Comparison of ENCODE assay signal across 9 mouse cellular contexts in genomic region chr16:11006100-11006499, GRCm38 (mm10). TPM values are rescaled to one million over a fixed set of nuclear protein-coding genes. Genes with fewer than 3 reads are reported as not detected.
A peak's percentile ranks its signal among the peaks of the same experiment; 100 is the strongest.
DNase-seq lines count a peak whose midpoint lies in the region; ATAC-seq and TF ChIP-seq lines count a peak whose summit lies in the region.
"Had no signal": no experiment of that assay in that cellular context is flagged by ENCODE, and none has a peak within 500 bp of the region (broad histone marks: within the 10 kb centered on the region; RNA-seq: fewer than 3 reads in every experiment).

No protein-coding gene starts in this region.

- peak overlapping the region; percentile 55 for H3K27ac ChIP-seq in intestine, embryonic 15.5 days
- no peak overlapping the region for H3K27ac ChIP-seq in thymus, adult 2 months (ENCODE audit: control insufficient read depth, insufficient read depth, low read length)

- H3K9ac ChIP-seq in intestine, embryonic 15.5 days: no peak overlapping the region
- H3K9ac ChIP-seq: hindbrain, embryonic 15.5 days had no signal

- no peak for TF ChIP-seq POLR2A in thymus, adult 2 months (IDR thresholded peaks at IDR 0.05; ENCODE audit: control insufficient read depth, extremely low read depth, insufficient read depth, low read length, poor library complexity)

- WGBS in intestine, embryonic 15.5 days: 68% methylated on average over 6 of the region's 6 CpGs
- 41% methylated on average over 6 of the region's 6 CpGs for WGBS in thymus, adult 2 months

- H3K36me3 ChIP-seq in intestine, embryonic 15.5 days: no peaks in the 10 kb centered on the region
- H3K36me3 ChIP-seq in thymus, adult 2 months (ENCODE audit: control insufficient read depth, insufficient read depth, low read length): no peaks in the 10 kb centered on the region
- H3K36me3 ChIP-seq: hindbrain, embryonic 15.5 days had no signal

- no peak overlapping the region for H3K4me2 ChIP-seq in intestine, embryonic 15.5 days (replicated peaks)
- H3K4me2 ChIP-seq: hindbrain, embryonic 15.5 days had no signal

- no peaks in the 10 kb centered on the region for H3K27me3 ChIP-seq in intestine, embryonic 15.5 days (replicated peaks)
- H3K27me3 ChIP-seq in thymus, adult 2 months (ENCODE audit: control insufficient read depth, insufficient read depth, low read length): no peaks in the 10 kb centered on the region
- H3K27me3 ChIP-seq: hindbrain, embryonic 15.5 days had no signal

- no peak for TF ChIP-seq CTCF in thymus, adult 2 months (IDR thresholded peaks at IDR 0.05; ENCODE audit: borderline replicate concordance, control insufficient read depth, extremely low read depth, insufficient read depth, low read length, poor library complexity)

- H3K9me3 ChIP-seq in intestine, embryonic 15.5 days: no peaks in the 10 kb centered on the region
- H3K9me3 ChIP-seq: hindbrain, embryonic 15.5 days had no signal

- ATAC-seq in common myeloid progenitor, adult 5-6 weeks (replicated peaks; ENCODE audit: low read depth, poor library complexity, severe bottlenecking): peak; percentile 91
- ATAC-seq in intestine, embryonic 15.5 days: no peak

- intact Hi-C loops in left cerebral cortex, postnatal 4 days (cut with DNase I): no loop called here
- intact Hi-C loops in left cerebral cortex, postnatal 36 days (cut with DNase I): no loop called here

- peaks cover 33% of the 10 kb centered on the region for H3K4me1 ChIP-seq in intestine, embryonic 15.5 days (replicated peaks)
- H3K4me1 ChIP-seq in thymus, adult 2 months (replicated peaks; ENCODE audit: control insufficient read depth, insufficient read depth, low read length): peaks cover 14% of the 10 kb centered on the region

- no peak overlapping the region for H3K4me3 ChIP-seq in intestine, embryonic 15.5 days (replicated peaks)
- no peak overlapping the region for H3K4me3 ChIP-seq in thymus, adult 2 months (ENCODE audit: control insufficient read depth, insufficient read depth, low read length)
- H3K4me3 ChIP-seq: hindbrain, embryonic 15.5 days had no signal

- DNase-seq in left cerebral cortex, postnatal 4 days: peak; percentile 22
- DNase-seq in left cerebral cortex, postnatal 36 days (ENCODE audit: low spot score in 2 of 2): no peak
- DNase-seq in monocyte, adult 2 months (ENCODE audit: low read depth in 1 of 2, low spot score in 2 of 2): peak; percentile 75 to 82
- no peak for DNase-seq in thymus, adult 2 months
- no peak for DNase-seq in adrenal gland, adult 18-20 months (ENCODE audit: low spot score in 2 of 2)
- DNase-seq in retina, embryonic 14.5 days (ENCODE audit: low spot score): no peak

RNA-seq across cellular contexts. Expression of gene Snn, which starts 54.6 kb away (rescaled TPM):
- 100 to 1,000 TPM; 269 to 310 TPM for total RNA-seq in left cerebral cortex, postnatal 4 days (2021)
- 100 to 1,000 TPM; 172 to 210 TPM for total RNA-seq in left cerebral cortex, postnatal 36 days (2021)
- 9.4 and 13.5 TPM in 2 replicates for total RNA-seq in common myeloid progenitor, adult 5-6 weeks (2017)
- 22.6 and 23.2 TPM in 2 replicates for polyA plus RNA-seq in intestine, embryonic 15.5 days (2015; fragmentation: Nextera tagmentation; extraction: Ambion mirVana)
- 78.6 and 85.4 TPM in 2 replicates for polyA plus RNA-seq in thymus, adult 2 months (2012; rRNA removed)
- 10 to 100 TPM in 1 of 2 experiments, 1 to 10 TPM in 1; 9.3 to 14.0 TPM for total RNA-seq in adrenal gland, adult 18-20 months (2021)

RNA-seq across cellular contexts. Expression of gene Litaf, which starts 59.9 kb away (rescaled TPM):
- 10 to 100 TPM; 12.1 to 13.8 TPM for total RNA-seq in left cerebral cortex, postnatal 4 days (2021)
- total RNA-seq in left cerebral cortex, postnatal 36 days (2021): 10 to 100 TPM; 11.1 to 13.0 TPM
- total RNA-seq in common myeloid progenitor, adult 5-6 weeks (2017): 18.4 and 22.3 TPM in 2 replicates
- polyA plus RNA-seq in intestine, embryonic 15.5 days (2015; fragmentation: Nextera tagmentation; extraction: Ambion mirVana): 99.1 and 103 TPM in 2 replicates
- polyA plus RNA-seq in thymus, adult 2 months (2012; rRNA removed): 107 TPM in 2 replicates
- total RNA-seq in adrenal gland, adult 18-20 months (2021): 10 to 100 TPM; 48.5 to 56.4 TPM

Comparison
In these comparisons a context has a peak if more than half of its experiments do, and no peak if none do; other contexts are left out.
1. DNase-seq: peak in left cerebral cortex, postnatal 4 days (single experiment) and monocyte, adult 2 months (2 of 2); none in left cerebral cortex, postnatal 36 days (0 of 2), thymus, adult 2 months (single experiment), adrenal gland, adult 18-20 months (0 of 2) and retina, embryonic 14.5 days (single experiment).
2. RNA of gene Snn, which starts 54.6 kb away (total RNA-seq): 269 to 310 TPM in left cerebral cortex, postnatal 4 days and 172 to 210 TPM in left cerebral cortex, postnatal 36 days; 9.3 to 14.0 TPM in adrenal gland, adult 18-20 months and 9.4 to 13.5 TPM in common myeloid progenitor, adult 5-6 weeks; every median in the first group is over 10 times any median in the second.